Mouse (Mus musculus) thymus, postnatal 4 days (tissue): ENCODE results near the gene Tgm2.

Experiments used
- DNase-seq: peaks from one replicate; pipeline ENCODE4 v3.0.0; 2021

Gene Tgm2

GRCm38 (mm10) chr2:158146223-158146622 is at the start of gene Tgm2:
TSS of gene Tgm2 (minus strand) at chr2:158146436.
- DNase-seq = peak; percentile 93

DNA sequence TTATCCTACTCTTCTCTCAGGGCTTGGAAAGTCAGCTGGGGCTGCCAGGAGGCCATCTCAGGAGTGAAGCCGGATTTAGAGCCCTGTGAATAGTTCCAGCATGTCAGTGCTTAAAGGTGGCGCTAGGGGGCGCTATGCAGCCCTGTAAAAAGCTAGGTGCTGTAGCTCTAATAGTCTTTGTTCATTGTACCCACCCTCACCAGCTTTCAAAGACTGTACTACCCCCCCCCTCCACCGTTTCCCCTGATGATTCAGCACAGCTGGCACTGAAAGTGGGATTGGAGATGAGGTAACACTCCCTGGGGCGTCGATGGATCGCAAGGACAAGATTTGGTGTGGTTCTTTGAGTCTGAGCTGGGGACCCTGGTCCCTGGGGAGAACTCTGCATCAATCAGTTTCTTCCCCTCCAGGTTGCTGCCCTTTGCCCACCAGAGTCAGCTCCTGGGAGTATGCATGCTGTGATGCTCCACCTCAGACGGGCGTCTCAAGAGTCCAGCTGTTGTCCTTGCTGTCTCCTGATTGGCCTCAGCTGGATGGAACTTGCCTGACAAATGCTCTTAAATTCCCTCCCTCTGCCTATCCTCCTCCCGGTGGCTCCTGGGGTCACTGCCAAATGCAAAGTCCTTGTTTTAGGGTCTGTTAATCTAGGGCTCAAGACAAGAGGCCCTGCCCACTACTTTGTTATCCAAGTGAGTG is 48.9 kb upstream of the Tgm2 start:
- peak; percentile 70 for DNase-seq

- no peak for DNase-seq
Measured at GRCm38 (mm10) chr2:158193611-158194336, 47.5 kb upstream of the Tgm2 start.

DNA sequence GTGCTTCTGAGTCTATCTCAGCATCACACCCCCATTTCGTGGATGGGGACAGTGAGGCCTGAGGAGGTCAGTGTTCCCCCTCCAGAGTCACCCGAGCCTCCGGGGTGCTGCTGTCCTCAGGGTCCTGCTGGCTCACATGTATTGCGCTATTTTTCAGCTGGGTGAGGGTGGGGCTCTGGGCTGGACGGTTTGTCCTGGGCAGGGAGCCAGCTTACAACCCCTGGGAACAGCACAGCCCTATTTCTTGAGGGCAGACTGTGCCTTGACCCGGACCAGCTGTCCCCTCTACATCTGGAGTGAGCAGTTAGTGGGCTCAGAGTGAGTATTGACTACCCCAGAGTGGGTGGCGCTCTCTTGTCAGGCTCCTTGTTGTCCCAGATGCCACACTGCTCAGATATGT is 44.9 kb upstream of the Tgm2 start:
- no peak for DNase-seq

DNA sequence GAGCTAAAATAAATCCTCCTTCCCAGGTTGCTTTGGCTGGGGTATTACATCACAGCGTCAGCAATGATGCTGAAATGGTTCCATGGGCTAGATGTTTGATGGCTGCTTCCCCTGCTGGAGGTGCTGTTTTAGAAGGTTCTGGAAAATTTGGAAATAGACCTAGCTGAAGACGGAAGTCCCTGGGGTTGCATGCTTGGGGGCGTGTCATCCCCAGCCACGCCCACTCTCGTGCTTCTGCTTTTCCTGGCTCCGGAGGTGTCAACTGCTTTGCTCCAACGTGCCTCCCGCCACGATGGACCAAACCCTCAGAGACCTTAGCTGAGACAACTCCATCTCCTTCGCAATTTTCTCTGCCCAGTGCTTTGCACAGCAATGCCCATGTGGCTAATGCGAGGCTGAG is 43.2 kb upstream of the Tgm2 start:
- no peak for DNase-seq

DNA sequence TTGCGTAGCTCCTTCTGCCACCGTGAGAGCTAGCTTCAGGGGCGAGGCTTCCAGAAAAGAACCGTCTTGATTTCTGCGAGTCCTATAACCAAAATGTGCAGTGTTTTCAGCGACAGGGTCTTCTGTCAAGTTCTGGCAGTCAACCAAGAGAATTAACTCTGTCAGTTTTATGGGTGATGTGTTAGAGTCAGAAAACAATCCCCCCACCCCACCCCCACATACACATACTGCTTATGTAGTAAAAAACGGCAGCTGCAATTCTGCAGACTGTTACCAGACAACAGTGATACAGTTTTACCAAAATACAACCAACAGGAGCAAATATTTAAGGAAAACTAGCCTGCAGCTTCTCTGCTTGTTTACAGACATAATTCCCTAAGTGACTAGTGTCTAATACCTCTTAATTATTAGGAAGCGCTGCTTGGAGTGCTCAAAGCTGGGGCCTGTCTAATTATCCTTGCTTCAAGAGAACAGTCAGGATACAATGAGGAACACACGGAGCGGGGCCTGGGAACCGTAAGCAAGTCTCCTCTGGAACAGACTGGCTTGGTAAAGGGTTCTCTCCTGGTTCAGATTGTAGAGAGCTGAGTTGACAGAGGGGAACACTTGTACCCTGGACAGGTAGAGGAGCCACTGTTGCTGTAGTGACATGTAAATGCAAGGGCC is 40.1 kb upstream of the Tgm2 start:
- DNase-seq = no peak

DNA sequence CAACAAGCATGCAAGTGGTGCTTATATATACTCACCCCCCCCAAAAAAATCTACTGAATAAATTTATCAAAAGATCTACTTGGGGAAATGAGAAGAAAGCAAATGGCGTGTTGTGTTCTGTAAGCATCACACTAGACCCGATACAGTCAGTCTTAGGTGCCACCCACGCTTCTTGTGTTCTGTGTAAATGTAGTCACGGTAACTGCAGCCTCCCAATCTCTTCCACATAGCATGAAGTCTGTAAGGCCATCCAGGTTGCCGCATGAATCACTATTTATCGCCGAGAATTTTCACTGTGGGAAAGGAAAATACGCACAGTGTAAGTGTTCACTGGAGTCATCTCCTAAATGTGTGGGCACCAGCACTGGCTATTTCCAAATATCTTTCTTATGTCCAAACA is 37.0 kb upstream of the Tgm2 start:
- DNase-seq = no peak

GRCm38 (mm10) chr2:158181932-158182331 is 35.7 kb upstream of the Tgm2 start:
- no peak for DNase-seq

GRCm38 (mm10) chr2:158180797-158181196 is 34.6 kb upstream of the Tgm2 start:
- DNase-seq = peak; percentile 88

- no peak for DNase-seq
Measured at GRCm38 (mm10) chr2:158179370-158180111, 33.3 kb upstream of the Tgm2 start.

GRCm38 (mm10) chr2:158178696-158179369 is 32.6 kb upstream of the Tgm2 start:
- peak; percentile 81 for DNase-seq

- no peak for DNase-seq
Measured at GRCm38 (mm10) chr2:158178139-158178538, 31.9 kb upstream of the Tgm2 start.

GRCm38 (mm10) chr2:158177574-158177973 is 31.3 kb upstream of the Tgm2 start:
- no peak for DNase-seq

DNA sequence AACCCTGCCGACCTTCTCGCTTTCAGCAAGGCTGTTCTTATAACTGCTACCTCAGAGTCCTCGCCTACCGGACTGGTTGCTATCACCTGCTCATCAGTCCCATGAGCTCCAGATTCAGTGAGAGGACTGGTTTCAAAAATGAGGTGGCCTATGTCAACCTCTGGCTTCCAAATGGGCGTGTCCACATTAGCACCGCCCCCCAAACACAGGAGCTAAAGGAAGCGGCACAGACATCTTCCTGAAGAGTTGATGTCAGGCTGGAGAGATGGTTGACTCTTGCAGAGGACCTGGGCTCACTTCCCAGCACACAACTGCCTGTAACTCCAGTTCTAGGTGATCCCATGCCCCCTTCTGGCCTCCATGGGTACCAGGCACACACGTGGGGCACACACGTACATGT is 30.5 kb upstream of the Tgm2 start:
- DNase-seq = no peak

GRCm38 (mm10) chr2:158175433-158175832 is 29.2 kb upstream of the Tgm2 start:
- DNase-seq = no peak

- no peak for DNase-seq
Measured at GRCm38 (mm10) chr2:158174958-158175357, 28.7 kb upstream of the Tgm2 start.

DNA sequence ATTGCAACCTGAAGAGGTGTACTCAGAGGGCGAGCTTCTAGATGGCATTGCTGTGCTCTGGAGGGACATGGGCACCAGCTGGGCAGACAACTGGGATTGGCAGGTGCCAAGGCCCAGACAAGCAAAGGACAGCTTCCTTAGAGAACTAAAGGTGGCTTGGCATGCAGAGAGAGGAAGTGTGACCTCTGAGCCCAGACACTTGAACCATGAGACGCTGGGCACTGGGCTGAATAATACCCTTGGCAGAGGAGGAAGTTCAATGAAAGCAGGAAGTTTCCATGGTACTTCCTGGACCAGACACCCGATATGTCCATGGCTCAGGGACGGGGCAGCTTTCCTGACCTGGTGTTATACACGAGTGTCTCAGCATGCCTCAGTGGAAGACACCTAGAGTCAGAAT is 28.2 kb upstream of the Tgm2 start:
- no peak for DNase-seq

DNA sequence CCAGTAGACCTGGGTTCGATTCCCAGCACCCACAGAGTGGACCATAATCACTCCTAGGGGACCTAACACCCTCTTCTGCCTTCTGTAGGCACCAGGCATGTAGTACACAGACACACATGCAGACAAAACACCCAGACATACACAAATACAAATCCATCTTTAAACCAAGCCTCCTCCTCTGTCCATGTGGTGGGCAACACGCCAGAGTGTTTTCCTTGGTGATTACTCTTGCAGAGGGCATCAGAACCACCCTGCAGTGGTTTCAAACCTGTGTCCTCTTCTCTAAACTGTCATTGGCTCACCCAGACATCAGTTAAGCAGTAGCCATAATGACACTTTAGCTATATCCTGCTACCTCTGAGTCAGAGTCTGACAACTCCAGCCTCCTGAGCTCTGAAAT is 24.2 kb upstream of the Tgm2 start:
- no peak for DNase-seq

DNA sequence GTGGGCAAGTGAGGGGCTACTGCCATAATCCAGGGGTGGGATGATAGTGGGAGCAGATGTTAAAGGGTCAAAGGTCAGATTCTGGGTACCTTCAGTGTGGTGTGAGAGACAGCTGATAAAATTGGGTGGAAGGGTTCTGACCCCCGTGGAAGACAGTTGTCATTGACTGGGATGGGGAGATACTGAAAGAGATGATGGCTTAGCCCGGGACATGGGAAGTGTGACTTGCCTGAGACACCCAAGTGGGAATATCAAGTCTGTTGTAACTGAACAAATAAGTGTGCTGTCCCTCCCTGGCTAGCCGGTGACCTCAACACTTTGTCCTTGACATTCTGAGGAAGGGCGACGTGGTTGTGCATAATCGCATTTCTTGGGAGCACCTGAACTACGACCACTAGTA is 23.5 kb upstream of the Tgm2 start:
- DNase-seq = no peak

- DNase-seq = no peak
Measured at GRCm38 (mm10) chr2:158169351-158169750, 23.1 kb upstream of the Tgm2 start.

- DNase-seq = no peak
Measured at GRCm38 (mm10) chr2:158168741-158169211, 22.5 kb upstream of the Tgm2 start.

- DNase-seq = peak; percentile 15
Measured at GRCm38 (mm10) chr2:158167496-158168205, 21.4 kb upstream of the Tgm2 start.
